Mouse (Mus musculus) urinary bladder, adult 18-20 months (tissue): Measurements from ENCODE around the gene Arl5c.
A peak's percentile ranks its signal among the peaks of the same experiment; 100 is the strongest.

ENCODE experiments used
- DNase-seq, 2 experiments: peaks; one replicate each; pipeline ENCODE4 v3.0.0; 2022; ENCODE audit warnings: low spot score in 2 of 2, mixed read lengths in 2 of 2

The Arl5c gene

GRCm38 (mm10) chr11:98019883-98020610 is 24.1 kb upstream of the Arl5c start:
- no peak for DNase-seq

DNA sequence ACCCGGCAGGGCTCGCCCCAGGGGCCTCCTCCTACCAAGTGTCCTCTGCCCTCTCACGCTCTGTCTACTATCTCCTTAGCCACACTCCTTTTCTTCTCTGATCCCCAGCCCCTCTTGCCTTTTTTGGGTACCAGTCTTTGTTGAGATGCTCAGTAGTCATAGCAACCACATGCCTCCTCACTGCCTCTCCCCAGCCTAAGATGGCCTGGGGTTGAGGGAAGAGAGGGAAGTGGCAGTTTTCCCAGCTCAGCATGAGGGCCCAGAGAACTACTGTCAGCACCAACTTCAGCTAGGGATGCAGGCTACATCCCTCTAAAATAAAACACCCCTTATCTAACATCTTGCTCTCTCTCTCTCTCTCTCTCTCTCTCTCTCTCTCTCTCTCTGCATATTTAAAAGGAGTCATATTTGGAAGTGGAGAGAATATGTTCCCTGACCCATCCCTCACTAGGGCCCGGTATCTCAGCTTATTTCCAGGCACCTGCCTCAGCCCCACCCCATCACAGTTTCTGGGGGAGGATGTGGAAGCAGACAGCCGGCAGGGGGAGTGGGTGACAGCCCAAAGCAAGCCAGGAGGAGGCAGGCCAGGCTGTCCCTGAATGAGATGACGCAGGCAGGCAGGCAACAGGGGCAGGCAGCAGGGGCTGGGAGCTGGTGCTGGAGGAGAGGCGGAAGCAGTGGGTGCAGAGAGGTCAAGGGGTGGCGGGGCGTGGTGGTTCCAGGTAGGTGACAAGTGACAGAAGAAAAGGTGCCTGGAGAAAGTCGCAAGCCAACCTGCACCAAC is 23.1 kb upstream of the Arl5c start:
- DNase-seq: no peak

DNA sequence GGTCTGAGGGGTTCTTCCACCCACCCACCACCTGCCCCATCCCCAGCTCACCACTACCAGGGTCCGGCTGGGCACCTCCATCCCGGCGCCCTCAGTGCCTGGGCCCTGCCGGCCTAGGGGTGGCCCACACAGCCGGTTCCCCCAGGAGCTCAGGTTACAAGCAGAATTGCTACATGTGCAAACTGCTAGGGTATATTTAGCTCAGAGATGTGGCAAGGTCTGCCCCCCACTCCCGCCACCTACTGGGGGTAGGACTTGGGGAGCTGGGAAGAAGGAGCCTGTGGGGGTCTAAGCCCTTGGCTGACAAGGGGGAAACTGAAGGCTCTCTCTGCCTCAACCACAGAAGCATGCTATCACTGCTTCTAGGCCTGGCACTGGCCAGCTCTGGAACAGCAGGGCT is 22.2 kb upstream of the Arl5c start:
- no peak for DNase-seq

GRCm38 (mm10) chr11:98016824-98017223 is 20.8 kb upstream of the Arl5c start:
- DNase-seq: no peak

DNA sequence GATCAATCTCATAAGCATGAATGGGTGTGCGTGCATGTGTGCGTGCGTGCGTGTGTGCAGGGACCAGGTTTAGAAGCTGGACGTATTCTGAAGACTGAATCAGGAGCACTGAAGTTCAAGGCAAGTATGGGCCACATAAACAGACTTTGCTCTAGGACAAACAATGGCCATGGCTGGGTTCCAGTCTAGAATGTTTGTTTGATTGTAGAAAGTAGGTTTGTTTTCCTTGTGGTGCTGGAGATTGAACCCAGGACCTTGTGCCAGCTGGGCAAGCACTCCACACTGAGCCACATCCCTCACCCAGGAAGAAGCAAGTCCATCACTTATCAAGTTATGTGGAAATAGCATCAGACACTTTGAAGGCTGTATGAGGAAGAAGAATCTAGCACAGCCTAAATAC is 20.2 kb upstream of the Arl5c start:
- no peak for DNase-seq

GRCm38 (mm10) chr11:98012831-98013230 is 16.9 kb upstream of the Arl5c start:
- DNase-seq: no peak

DNA sequence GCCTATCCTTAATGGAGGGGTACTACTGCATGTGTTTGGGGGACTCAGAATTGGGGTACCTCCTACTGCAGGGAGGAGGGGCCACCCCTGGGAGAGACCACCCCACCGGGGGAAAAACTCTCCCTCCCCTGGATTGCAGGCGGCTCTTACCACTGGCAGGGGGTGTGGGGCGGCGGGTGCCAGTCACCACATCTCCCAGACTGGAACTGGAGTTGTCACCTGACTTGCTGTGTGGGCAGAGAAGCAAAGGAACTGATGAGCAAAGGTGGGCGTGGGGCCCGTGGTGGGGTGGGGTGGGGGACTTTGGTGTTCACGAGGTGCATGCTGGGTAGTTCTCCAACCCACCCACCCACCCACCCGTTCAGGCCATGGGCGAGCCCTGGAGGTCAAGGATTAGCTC is 15.7 kb upstream of the Arl5c start:
- no peak for DNase-seq

DNA sequence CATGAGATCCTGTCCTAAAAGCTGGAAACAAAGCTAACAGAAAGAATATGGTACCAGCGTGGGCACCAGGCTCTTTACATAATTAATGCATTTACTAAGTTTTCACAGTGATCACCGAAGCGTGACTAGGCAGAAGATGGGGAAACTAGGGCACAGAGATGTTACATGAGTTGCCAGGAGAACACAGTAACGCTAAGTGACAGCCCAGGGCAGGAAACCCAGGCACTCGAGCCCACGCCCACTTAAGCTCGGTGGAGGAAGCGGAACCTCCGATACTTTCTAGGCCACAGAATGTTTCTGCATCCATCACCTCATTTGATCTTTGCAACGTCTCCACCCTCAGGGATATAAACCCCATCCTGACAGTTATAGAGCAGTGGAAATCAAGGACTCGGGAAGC is 12.1 kb upstream of the Arl5c start:
- DNase-seq: no peak

DNA sequence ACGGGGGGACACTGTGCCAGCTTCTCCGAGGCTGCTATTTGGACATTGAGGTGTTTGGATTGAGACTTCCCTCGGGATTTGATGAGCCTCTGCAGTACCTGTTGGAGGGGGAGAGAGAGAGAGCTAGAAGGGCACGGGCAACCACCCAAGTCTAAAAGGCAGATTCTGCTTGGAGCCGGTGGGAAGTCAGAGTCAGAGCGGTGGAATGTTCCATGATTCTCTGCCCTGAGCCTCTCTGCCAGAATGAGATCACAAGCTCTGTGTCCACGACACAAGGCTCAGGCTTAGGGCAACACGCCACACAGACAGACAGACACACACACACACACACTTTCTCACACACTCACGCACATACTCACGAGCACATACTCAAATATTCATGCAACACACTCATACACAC is 9.7 kb upstream of the Arl5c start:
- DNase-seq: no peak

GRCm38 (mm10) chr11:98005076-98005475 is 9.1 kb upstream of the Arl5c start:
- no peak for DNase-seq

GRCm38 (mm10) chr11:98004161-98004560 is 8.2 kb upstream of the Arl5c start:
- DNase-seq: no peak

- DNase-seq: no peak
These were observed 7.2 kb upstream of the Arl5c start for GRCm38 (mm10) chr11:98003171-98003671.

- peak in 1 of 2 experiments; percentile 58 for DNase-seq
These were observed 6.6 kb upstream of the Arl5c start for GRCm38 (mm10) chr11:98002627-98003026.

GRCm38 (mm10) chr11:98001986-98002385 is 6.0 kb upstream of the Arl5c start:
- no peak for DNase-seq

- no peak for DNase-seq
These were observed 5.4 kb upstream of the Arl5c start for GRCm38 (mm10) chr11:98001351-98001824.

DNA sequence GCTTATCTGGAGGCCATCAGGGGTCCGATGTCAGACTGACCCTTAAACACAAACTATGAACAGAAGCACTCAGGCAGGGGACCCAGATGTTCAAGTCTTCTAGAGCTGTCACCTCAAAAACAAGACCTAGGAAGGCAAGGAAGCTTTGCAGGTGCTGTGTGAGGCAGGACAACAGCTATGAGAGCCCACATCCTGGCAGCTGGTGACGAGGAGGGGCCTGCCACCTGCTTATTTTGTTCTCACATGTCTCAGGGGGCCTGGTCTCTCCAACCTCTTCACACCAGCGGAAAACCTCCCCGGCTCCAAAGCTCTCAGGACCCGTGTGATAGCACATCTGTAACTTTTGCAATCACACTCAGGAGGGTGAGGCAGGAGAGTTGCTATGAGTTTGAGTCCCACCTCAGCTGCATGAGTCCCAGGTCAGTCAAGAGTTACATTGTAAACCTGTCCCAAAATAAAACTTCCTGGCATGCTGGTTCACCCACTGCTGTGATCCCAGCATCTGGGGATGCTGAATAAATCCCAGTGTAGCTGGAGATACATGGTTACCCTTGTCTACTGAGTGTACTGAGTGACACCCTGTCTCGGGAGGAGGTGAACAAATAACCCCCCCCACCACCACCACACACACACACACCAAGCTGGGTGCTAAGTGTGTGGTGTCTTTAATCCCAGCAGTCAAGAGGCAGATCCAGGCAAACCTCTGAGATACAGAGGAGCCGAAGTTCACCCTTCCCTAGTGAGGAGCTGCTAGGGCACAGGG is 4.6 kb upstream of the Arl5c start:
- no peak for DNase-seq

- DNase-seq: no peak
These were observed 3.8 kb upstream of the Arl5c start for GRCm38 (mm10) chr11:97999748-98000147.

DNA sequence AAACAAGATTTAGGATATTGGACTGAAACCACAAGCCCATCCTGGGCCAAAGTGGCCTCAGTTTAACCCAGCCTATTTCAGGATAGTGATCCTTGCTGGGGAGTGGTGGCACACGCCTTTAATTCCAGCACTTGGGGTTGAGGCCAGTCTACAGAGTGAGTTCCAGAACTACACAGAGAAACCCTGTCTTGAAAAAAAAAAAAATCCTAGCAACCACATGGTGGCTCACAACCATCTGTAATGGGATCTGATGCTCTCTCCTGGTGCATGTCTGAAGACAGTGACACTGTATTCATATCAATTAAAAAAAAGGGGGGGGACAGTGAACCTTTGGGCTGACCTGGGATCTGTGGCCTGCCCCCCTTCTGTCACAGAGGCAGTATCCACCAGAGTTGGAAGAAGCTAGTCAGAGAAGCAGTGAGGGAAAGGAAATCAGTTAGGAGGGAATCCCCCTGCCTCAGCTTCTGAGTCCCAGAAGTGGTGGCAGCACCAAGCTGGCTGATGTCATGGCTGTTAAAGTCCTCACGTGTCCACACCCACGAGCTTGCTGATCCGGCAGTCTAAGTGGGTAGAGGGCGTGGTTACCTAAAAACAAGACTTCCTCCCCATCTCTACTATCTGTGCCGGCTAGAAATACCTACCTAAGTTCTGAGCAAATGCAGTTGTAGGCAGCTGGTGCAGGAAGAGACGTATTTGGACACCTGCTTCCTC is 3.1 kb upstream of the Arl5c start:
- no peak for DNase-seq

- no peak for DNase-seq
These were observed 2.3 kb upstream of the Arl5c start for GRCm38 (mm10) chr11:97998074-97998793.

DNA sequence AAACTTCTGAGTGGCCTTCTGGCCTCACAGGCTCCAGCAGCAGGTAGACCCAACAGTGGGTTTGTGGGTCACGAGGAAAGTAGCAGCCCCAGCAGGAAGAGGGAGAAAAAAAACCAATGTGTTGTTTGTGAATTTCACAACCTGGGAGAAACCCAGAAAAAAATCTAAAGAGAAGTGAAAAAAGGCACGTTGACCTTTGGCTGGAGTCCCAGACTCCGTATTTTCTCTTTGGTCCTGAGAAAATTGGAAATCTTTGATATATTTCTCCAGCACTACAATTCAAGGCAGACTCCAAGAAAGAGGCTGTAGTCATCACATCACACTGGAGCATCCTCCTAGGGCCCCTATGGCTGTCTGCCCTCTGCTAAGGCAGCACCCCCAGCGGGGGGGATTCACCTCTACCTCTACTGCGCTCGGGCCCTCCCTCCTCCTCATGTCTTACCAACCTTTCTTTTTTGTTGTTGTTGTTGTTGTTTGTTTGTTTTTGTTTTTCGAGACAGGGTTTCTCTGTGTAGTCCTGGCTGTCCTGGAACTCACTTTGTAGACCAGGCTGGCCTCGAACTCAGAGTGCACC is 1.5 kb upstream of the Arl5c start:
- DNase-seq: no peak

DNA sequence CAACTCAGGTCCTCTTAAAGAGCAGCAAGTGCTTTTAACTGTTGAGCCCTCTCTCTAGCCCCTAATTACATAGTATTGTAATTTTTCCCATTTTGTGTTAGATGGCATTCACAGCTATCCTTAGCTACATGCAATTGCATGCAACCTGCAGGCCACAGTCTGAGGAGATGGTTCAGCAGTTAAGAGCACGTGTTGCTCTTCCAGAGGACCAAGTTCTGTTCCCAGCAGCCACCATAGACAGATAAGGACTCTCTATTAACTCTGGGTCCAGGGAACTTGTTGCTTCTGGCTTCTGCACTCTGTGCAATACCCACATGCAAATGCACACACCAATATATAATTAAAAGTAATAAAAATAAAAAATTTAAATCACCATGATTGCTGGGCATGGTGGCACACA is 710 bp upstream of the Arl5c start:
- DNase-seq: no peak
